Mouse (Mus musculus) cerebellum, adult 9-10 months (tissue): Measurements from ENCODE around the gene Draxin.
"Not testable (repeated sequence)": the region's sequence is repeated elsewhere in the genome, so short reads cannot be mapped to it uniquely, and the experiment has no call there.

Source experiments
- DNase-seq: peaks from one replicate; pipeline ENCODE4 v3.0.0; 2022

The Draxin gene

GRCm38 (mm10) chr4:148130561-148131413 lies at the start of gene Draxin:
Gene Draxin (minus strand): TSS chr4:148130698.
- no peak for DNase-seq

GRCm38 (mm10) chr4:148177716-148178115 lies 47.2 kb upstream of the Draxin start:
- no peak for DNase-seq

GRCm38 (mm10) chr4:148176603-148177002 lies 46.1 kb upstream of the Draxin start:
- not testable (repeated sequence) for DNase-seq

GRCm38 (mm10) chr4:148174495-148174862 lies 44.0 kb upstream of the Draxin start:
- DNase-seq = no peak

- DNase-seq = peak; percentile 72
Measured at GRCm38 (mm10) chr4:148173811-148174494, 43.5 kb upstream of the Draxin start.

GRCm38 (mm10) chr4:148171261-148171660 lies 40.8 kb upstream of the Draxin start:
- no peak for DNase-seq

GRCm38 (mm10) chr4:148170842-148171241 lies 40.3 kb upstream of the Draxin start:
- DNase-seq = peak; percentile 73

- DNase-seq = peak; percentile 21
Measured at GRCm38 (mm10) chr4:148169586-148169985, 39.1 kb upstream of the Draxin start.

- peak; percentile 62 for DNase-seq
Measured at GRCm38 (mm10) chr4:148168287-148168686, 37.8 kb upstream of the Draxin start.

GRCm38 (mm10) chr4:148166986-148167385 lies 36.5 kb upstream of the Draxin start:
- DNase-seq = peak; percentile 79

GRCm38 (mm10) chr4:148166431-148166830 lies 35.9 kb upstream of the Draxin start:
- peak; percentile 72 for DNase-seq

- peak; percentile 34 for DNase-seq
Measured at GRCm38 (mm10) chr4:148165551-148165950, 35.1 kb upstream of the Draxin start.

- no peak for DNase-seq
Measured at GRCm38 (mm10) chr4:148164461-148164860, 34.0 kb upstream of the Draxin start.

GRCm38 (mm10) chr4:148164002-148164439 lies 33.5 kb upstream of the Draxin start:
- DNase-seq = peak; percentile 61

GRCm38 (mm10) chr4:148160436-148161390 lies 30.2 kb upstream of the Draxin start, which contains the start of the genes Fbxo44 and Fbxo2:
Gene Fbxo44 (minus strand): TSS chr4:148160482.
Gene Fbxo2 (plus strand): TSS chr4:148160621.
- DNase-seq = peak; percentile 76

GRCm38 (mm10) chr4:148159544-148160435 lies 29.3 kb upstream of the Draxin start:
- peak; percentile 98 for DNase-seq

- DNase-seq = peak; percentile 76
Measured at GRCm38 (mm10) chr4:148158436-148159348, 28.2 kb upstream of the Draxin start.

GRCm38 (mm10) chr4:148154982-148155381 lies 24.5 kb upstream of the Draxin start:
- DNase-seq = peak; percentile 72

GRCm38 (mm10) chr4:148154006-148154405 lies 23.5 kb upstream of the Draxin start:
- DNase-seq = peak; percentile 36

GRCm38 (mm10) chr4:148152547-148152946 lies 22.0 kb upstream of the Draxin start:
- DNase-seq = peak; percentile 46
